Mouse (Mus musculus) R1 (cell line): ENCODE measurements at regions not wholly inside any gene's neighbourhood (a gene's known extent, or its start where the extent isn't known, plus 50 kb on each side); places are given as distances from the start of the nearest gene placed in this dataset.
A peak's percentile ranks its signal among the peaks of the same experiment; 100 is the strongest.

ENCODE experiments used
- DNase-seq: peaks from one replicate; pipeline ENCODE4 v3.0.0-alpha.2; 2018; ENCODE audit warnings: low read depth, low spot score

DNA sequence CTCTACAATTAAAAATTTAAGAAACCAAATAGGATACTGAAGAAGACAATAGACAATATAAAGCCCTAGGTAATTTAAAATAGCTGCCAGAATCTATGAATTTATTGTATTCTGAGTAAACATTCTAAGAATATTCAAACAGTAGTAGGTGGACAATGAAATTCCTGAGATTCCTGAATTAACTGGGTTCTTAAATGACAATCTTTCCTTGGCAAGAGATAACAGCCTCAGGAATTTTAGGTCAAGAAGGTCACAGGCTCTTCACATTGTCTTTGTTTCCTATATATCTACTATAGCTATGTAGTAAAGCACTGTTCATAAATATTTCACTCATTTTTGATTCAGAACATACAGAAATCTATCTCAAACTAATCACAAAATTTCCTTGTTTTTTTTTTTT, 919.9 kb upstream of the Cox7c start:
- DNase-seq = peak; percentile 18
